Mouse (Mus musculus) embryo, embryonic 10.5 days (tissue): Measurements from ENCODE around the gene Rbfox2.
A peak's percentile ranks its signal among the peaks of the same experiment; 100 is the strongest.

Source experiments
- DNase-seq: peaks from one replicate; pipeline ENCODE4 v3.0.0-alpha.2; 2015; ENCODE audit warnings: low spot score

Rbfox2 gene

GRCm38 (mm10) chr15:77230144-77230543 is 76.7 kb downstream of the Rbfox2 start:
- DNase-seq, result no peak

GRCm38 (mm10) chr15:77226831-77227354 is 79.9 kb downstream of the Rbfox2 start:
- no peak for DNase-seq

- peak; percentile 39 for DNase-seq
Observed at GRCm38 (mm10) chr15:77225858-77226257, 80.9 kb downstream of the Rbfox2 start.

- DNase-seq, result peak; percentile 84
Observed at GRCm38 (mm10) chr15:77225274-77225673, 81.5 kb downstream of the Rbfox2 start.

GRCm38 (mm10) chr15:77220833-77221232 is 86.0 kb downstream of the Rbfox2 start:
- DNase-seq, result no peak

GRCm38 (mm10) chr15:77220137-77220536 is 86.7 kb downstream of the Rbfox2 start:
- DNase-seq, result no peak

- no peak for DNase-seq
Observed at GRCm38 (mm10) chr15:77219571-77219970, 87.2 kb downstream of the Rbfox2 start.

GRCm38 (mm10) chr15:77218007-77218406 is 88.8 kb downstream of the Rbfox2 start:
- DNase-seq, result no peak

GRCm38 (mm10) chr15:77217523-77217922 is 89.3 kb downstream of the Rbfox2 start:
- no peak for DNase-seq

- no peak for DNase-seq
Observed at GRCm38 (mm10) chr15:77216704-77217103, 90.1 kb downstream of the Rbfox2 start.

- peak; percentile 66 for DNase-seq
Observed at GRCm38 (mm10) chr15:77215178-77215800, 91.5 kb downstream of the Rbfox2 start.

- peak; percentile 91 for DNase-seq
Observed at GRCm38 (mm10) chr15:77214410-77215107, 92.2 kb downstream of the Rbfox2 start.

GRCm38 (mm10) chr15:77213829-77214228 is 93.0 kb downstream of the Rbfox2 start:
- DNase-seq, result peak; percentile 40

- no peak for DNase-seq
Observed at GRCm38 (mm10) chr15:77212818-77213217, 94.0 kb downstream of the Rbfox2 start.

- no peak for DNase-seq
Observed at GRCm38 (mm10) chr15:77212217-77212757, 94.5 kb downstream of the Rbfox2 start.

GRCm38 (mm10) chr15:77206996-77207395 is 99.8 kb downstream of the Rbfox2 start:
- DNase-seq, result no peak

GRCm38 (mm10) chr15:77204951-77205350 is 101.9 kb downstream of the Rbfox2 start:
- no peak for DNase-seq

GRCm38 (mm10) chr15:77203255-77203981 is 103.4 kb downstream of the Rbfox2 start:
- no peak for DNase-seq

GRCm38 (mm10) chr15:77202881-77203254 is 103.9 kb downstream of the Rbfox2 start:
- DNase-seq, result no peak

GRCm38 (mm10) chr15:77202223-77202622 is 104.6 kb downstream of the Rbfox2 start:
- peak; percentile 88 for DNase-seq

- no peak for DNase-seq
Observed at GRCm38 (mm10) chr15:77196827-77197226, 110.0 kb downstream of the Rbfox2 start.

GRCm38 (mm10) chr15:77196001-77196400 is 110.8 kb downstream of the Rbfox2 start:
- DNase-seq, result no peak
